Mouse (Mus musculus) liver, embryonic 16.5 days (tissue): Measurements from ENCODE around the gene Bend7. TPM values are rescaled to one million over a fixed set of nuclear protein-coding genes. Genes with fewer than 3 reads are reported as not detected.

Experiments used
- ATAC-seq: fragments of 200-750 bp; cut with Nextera tagmentation; 2 replicates; pipeline ENCODE4 v1.8.0; 2017; ENCODE audit warnings: low read depth, mild to moderate bottlenecking, moderate number of reproducible peaks, moderate library complexity
- H3K27ac ChIP-seq: fragments of 300-500 bp; sonication (generic); 2 replicates; pipeline ENCODE4 v1.5.1; 2014; ENCODE audit warnings: mild to moderate bottlenecking, low read length
- H3K27me3 ChIP-seq: fragments of 300-500 bp; sonication (generic); 2 replicates; pipeline ENCODE4 v1.6.1; 2014; ENCODE audit warnings: low read depth, low read length, mixed read lengths; ENCODE audit not compliant: control insufficient read depth, insufficient read depth
- H3K36me3 ChIP-seq: fragments of 300-500 bp; sonication (generic); 2 replicates; pipeline ENCODE4 v1.6.1; 2014; ENCODE audit warnings: mild to moderate bottlenecking; ENCODE audit not compliant: control insufficient read depth, insufficient read depth
- H3K4me1 ChIP-seq: fragments of 300-500 bp; sonication (generic); 2 replicates; pipeline ENCODE4 v1.6.1; 2014; ENCODE audit warnings: low read depth, low read length, mixed read lengths; ENCODE audit not compliant: control insufficient read depth
- H3K4me2 ChIP-seq: fragments of 300-500 bp; sonication (generic); 2 replicates; pipeline ENCODE4 v1.6.1; 2014; ENCODE audit warnings: low read depth, low read length, mixed read lengths
- H3K4me3 ChIP-seq: fragments of 300-500 bp; sonication (generic); 2 replicates; pipeline ENCODE4 v1.5.1; 2014; ENCODE audit warnings: low read depth, mild to moderate bottlenecking, low read length
- H3K9ac ChIP-seq: fragments of 300-500 bp; sonication (generic); 2 replicates; pipeline ENCODE4 v1.6.1; 2014; ENCODE audit warnings: low read depth, low read length
- H3K9me3 ChIP-seq: fragments of 300-500 bp; sonication (generic); replicated peaks from 2 replicates; pipeline ENCODE4 v1.6.1; 2016; ENCODE audit warnings: low read length; ENCODE audit not compliant: control insufficient read depth
- WGBS: fragments of 180-500 bp; shearing (Covaris S2); extraction: QIAGEN DNeasy Blood & Tissue Kit; methylation state at CpG from one replicate; pipeline ENCODE4 v1.1.7; 2014; ENCODE audit not compliant: insufficient replicate concordance; 5-methylcytosine and 5-hydroxymethylcytosine counted together
- polyA plus RNA-seq: library from polyadenylated mRNA; unstranded; fragments of >200 nt; fragmentation: Nextera tagmentation; extraction: Ambion mirVana; gene quantifications from 2 replicates; pipeline ENCODE4 v1.2.1, GENCODE M21; 2015

Bend7 gene
- polyA plus RNA-seq, 1 experiment from 2014 or later: 1.9 TPM

GRCm38 (mm10) chr2:4733971-4734370 lies 16.3 kb downstream of the Bend7 start:
- 55% methylated on average over 1 of the region's 1 CpGs for WGBS
- no peak overlapping the region for H3K27ac ChIP-seq
- no peak overlapping the region for H3K4me3 ChIP-seq
- no peaks in the 10 kb centered on the region for H3K27me3 ChIP-seq
- ATAC-seq: no peak
- H3K9ac ChIP-seq: no peak overlapping the region
- no peaks in the 10 kb centered on the region for H3K9me3 ChIP-seq
- no peak overlapping the region for H3K4me2 ChIP-seq
- no peaks in the 10 kb centered on the region for H3K36me3 ChIP-seq
- H3K4me1 ChIP-seq: no peaks in the 10 kb centered on the region

DNA sequence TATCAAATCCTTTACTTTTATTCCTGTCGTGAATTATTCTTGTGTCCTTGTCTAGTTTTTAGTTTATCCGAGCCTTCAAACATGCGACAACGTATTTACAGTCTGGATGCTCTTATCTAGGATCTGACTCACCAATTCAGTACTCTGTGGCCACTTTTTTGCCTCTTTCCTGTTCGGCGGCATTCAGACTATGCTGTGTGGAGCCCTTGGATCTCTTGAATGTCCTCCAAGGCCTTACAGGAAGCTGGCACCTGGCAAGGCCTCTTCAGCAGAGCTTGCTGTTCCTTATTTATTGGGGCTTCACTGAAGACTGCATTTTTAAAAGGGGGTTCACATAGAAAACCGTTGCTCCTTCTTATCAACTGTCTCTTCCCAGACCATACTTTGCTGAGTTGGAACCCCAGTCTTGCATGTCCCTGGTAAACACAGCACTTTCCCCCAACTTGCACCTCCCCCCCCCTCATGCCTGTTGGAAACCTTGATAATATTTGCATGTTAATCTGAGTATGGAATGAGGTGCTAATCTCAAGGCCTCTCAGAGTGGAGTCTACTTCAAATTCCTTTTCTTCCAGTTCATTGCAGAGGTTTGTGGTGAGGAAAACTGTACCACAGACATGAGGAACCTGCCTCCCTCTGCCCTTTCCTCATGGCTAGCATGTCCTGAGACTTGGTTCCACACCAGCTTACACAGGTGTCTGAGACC lies 18.6 kb downstream of the Bend7 start:
- no peak overlapping the region for H3K4me3 ChIP-seq
- H3K36me3 ChIP-seq: no peaks in the 10 kb centered on the region
- no peak overlapping the region for H3K27ac ChIP-seq
- no peak for ATAC-seq
- no peaks in the 10 kb centered on the region for H3K27me3 ChIP-seq
- 41% methylated on average over 7 of the region's 7 CpGs for WGBS
- no peaks in the 10 kb centered on the region for H3K9me3 ChIP-seq
- no peak overlapping the region for H3K4me2 ChIP-seq
- H3K4me1 ChIP-seq: no peaks in the 10 kb centered on the region
- H3K9ac ChIP-seq: no peak overlapping the region

GRCm38 (mm10) chr2:4736798-4737155 lies 19.1 kb downstream of the Bend7 start:
- ATAC-seq: no peak
- no peak overlapping the region for H3K4me3 ChIP-seq
- WGBS: 67% methylated on average over 4 of the region's 4 CpGs
- H3K27ac ChIP-seq: no peak overlapping the region
- H3K4me1 ChIP-seq: no peaks in the 10 kb centered on the region
- H3K4me2 ChIP-seq: no peak overlapping the region
- no peaks in the 10 kb centered on the region for H3K27me3 ChIP-seq
- H3K9ac ChIP-seq: no peak overlapping the region
- no peaks in the 10 kb centered on the region for H3K9me3 ChIP-seq
- no peaks in the 10 kb centered on the region for H3K36me3 ChIP-seq

- H3K4me2 ChIP-seq: no peak overlapping the region
- H3K27me3 ChIP-seq: no peaks in the 10 kb centered on the region
- no peak for ATAC-seq
- no peak overlapping the region for H3K4me3 ChIP-seq
- no peak overlapping the region for H3K9ac ChIP-seq
- H3K4me1 ChIP-seq: no peaks in the 10 kb centered on the region
- no peak overlapping the region for H3K27ac ChIP-seq
- no peaks in the 10 kb centered on the region for H3K36me3 ChIP-seq
- H3K9me3 ChIP-seq: no peaks in the 10 kb centered on the region
- 78% methylated on average over 6 of the region's 6 CpGs for WGBS
These were observed 34.3 kb downstream of the Bend7 start for GRCm38 (mm10) chr2:4751918-4752317.

DNA sequence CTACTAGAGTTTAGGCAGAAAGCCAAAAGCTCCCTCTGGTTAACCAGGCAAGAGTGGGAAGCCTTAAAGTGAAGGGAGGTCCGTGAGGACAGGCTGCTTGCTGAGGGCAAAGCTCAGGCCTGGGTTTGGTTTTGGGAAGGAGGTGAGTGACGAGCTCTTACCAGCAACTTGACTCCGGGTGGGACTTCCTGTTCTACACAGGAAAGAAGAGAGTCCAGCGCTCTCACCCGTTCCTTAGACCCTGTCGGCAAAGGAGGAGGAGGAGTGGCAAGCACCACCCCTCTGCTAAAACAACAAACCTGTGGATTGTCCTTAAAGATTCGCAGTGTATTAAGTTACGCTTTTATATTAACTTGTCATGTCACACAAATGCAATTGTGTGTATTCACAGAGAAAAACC lies 38.1 kb downstream of the Bend7 start:
- Histone ChIP-seq H3K4me3 (no peak overlapping the region), H3K4me2 (no peak overlapping the region), H3K27me3 (no peaks in the 10 kb centered on the region), H3K4me1 (no peaks in the 10 kb centered on the region), H3K36me3 (no peaks in the 10 kb centered on the region), H3K9ac (no peak overlapping the region), H3K27ac (no peak overlapping the region), H3K9me3 (no peaks in the 10 kb centered on the region)
- 42% methylated on average over 8 of the region's 8 CpGs for WGBS
- no peak for ATAC-seq

DNA sequence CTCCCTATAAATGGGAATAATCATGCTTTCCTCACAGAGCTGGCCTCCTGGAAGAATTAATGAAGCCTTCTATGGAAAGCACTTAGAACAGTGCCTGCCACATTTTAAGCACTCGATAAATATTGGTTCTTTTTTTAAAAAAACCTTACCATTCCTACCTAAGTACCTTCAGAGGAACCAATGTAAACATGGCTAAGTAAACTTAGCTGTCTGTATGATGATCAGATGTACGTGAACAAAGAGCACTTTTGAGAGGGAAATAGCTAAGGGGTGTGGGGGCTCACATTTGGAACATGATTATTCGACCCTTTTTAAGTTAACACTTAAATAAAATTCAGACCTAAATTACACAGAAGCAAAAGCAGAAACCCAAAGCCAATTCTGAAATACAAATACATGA lies 39.6 kb downstream of the Bend7 start:
- WGBS: 43% methylated on average over 3 of the region's 3 CpGs
- Histone ChIP-seq H3K27me3 (no peaks in the 10 kb centered on the region), H3K36me3 (no peaks in the 10 kb centered on the region), H3K4me2 (no peak overlapping the region), H3K9ac (no peak overlapping the region), H3K9me3 (no peaks in the 10 kb centered on the region), H3K4me1 (no peaks in the 10 kb centered on the region), H3K4me3 (no peak overlapping the region), H3K27ac (no peak overlapping the region)
- ATAC-seq: no peak

GRCm38 (mm10) chr2:4760741-4761140 lies 43.1 kb downstream of the Bend7 start:
- 52% methylated on average over 5 of the region's 5 CpGs for WGBS
- no peaks in the 10 kb centered on the region for H3K9me3 ChIP-seq
- no peak overlapping the region for H3K9ac ChIP-seq
- H3K4me2 ChIP-seq: no peak overlapping the region
- no peaks in the 10 kb centered on the region; the same call in 1 of the 2 replicates for H3K36me3 ChIP-seq
- H3K4me1 ChIP-seq: no peaks in the 10 kb centered on the region
- no peak overlapping the region for H3K4me3 ChIP-seq
- H3K27me3 ChIP-seq: no peaks in the 10 kb centered on the region
- ATAC-seq: no peak
- H3K27ac ChIP-seq: no peak overlapping the region

DNA sequence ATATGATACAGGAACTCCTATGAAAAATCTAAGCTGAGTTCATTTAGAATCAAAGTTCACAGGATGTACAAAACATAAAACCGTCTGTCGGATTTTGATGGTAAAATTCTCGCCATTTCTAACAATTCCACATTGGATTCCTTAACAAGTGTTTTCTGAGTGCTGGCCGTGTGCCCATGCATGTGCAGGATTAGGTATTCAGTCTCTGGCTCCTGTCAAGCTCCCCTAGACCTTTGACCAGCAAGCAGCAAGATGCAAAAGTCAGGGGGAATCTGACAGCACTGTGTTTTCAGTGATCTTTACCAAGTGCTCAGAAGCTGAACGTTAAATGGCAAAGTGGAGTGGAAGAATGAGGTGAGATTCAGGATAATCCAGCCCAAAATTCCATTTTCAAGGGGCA lies 44.3 kb downstream of the Bend7 start:
- H3K4me3 ChIP-seq: no peak overlapping the region
- H3K4me1 ChIP-seq: no peaks in the 10 kb centered on the region
- H3K27ac ChIP-seq: no peak overlapping the region
- H3K4me2 ChIP-seq: no peak overlapping the region
- 54% methylated on average over 5 of the region's 5 CpGs for WGBS
- no peak for ATAC-seq
- no peaks in the 10 kb centered on the region for H3K27me3 ChIP-seq
- H3K9ac ChIP-seq: no peak overlapping the region
- H3K36me3 ChIP-seq: no peaks in the 10 kb centered on the region; the same call in 1 of the 2 replicates
- no peaks in the 10 kb centered on the region for H3K9me3 ChIP-seq

GRCm38 (mm10) chr2:4764071-4764470 lies 46.4 kb downstream of the Bend7 start:
- Histone ChIP-seq H3K27ac (no peak overlapping the region), H3K27me3 (no peaks in the 10 kb centered on the region), H3K9me3 (no peaks in the 10 kb centered on the region), H3K4me3 (no peak overlapping the region), H3K4me2 (no peak overlapping the region), H3K36me3 (no peaks in the 10 kb centered on the region; the same call in 1 of the 2 replicates), H3K4me1 (no peaks in the 10 kb centered on the region), H3K9ac (no peak overlapping the region)
- 52% methylated on average over 3 of the region's 3 CpGs for WGBS
- ATAC-seq: no peak
